Mouse (Mus musculus): Measurements from ENCODE around the gene Tubb2b. TPM values are rescaled to one million over a fixed set of nuclear protein-coding genes. Genes with fewer than 3 reads are reported as not detected.
A peak's percentile ranks its signal among the peaks of the same experiment; 100 is the strongest.

Tubb2b gene
- polyA plus RNA-seq, 1 experiment: 15.1 TPM

- no peak for DNase-seq (ENCODE audit: low read depth in 1 of 2, low spot score in 2 of 2)
- Histone ChIP-seq H3K4me3 (ENCODE audit: extremely low read depth, insufficient read depth, insufficient read length) (no peak overlapping the region), H3K4me1 (ENCODE audit: control insufficient read depth, insufficient read depth, insufficient read length) (no peaks in the 10 kb centered on the region; the same call in 1 of the 2 replicates), H3K36me3 (ENCODE audit: control insufficient read depth, insufficient read depth, low read length) (no peaks in the 10 kb centered on the region), H3K27me3 (ENCODE audit: control insufficient read depth, insufficient read depth, low read length) (no peaks in the 10 kb centered on the region), H3K27ac (ENCODE audit: insufficient read depth, low read length) (no peak overlapping the region)
- TF ChIP-seq CTCF (IDR thresholded peaks at IDR 0.05; ENCODE audit: extremely low read depth, insufficient read depth, insufficient read length, insufficient replicate concordance) (no peak), POLR2A (IDR thresholded peaks at IDR 0.05; ENCODE audit: low read depth, low read length) (no peak)
- 88% methylated on average over 1 of the region's 1 CpGs for WGBS
These were observed 21.2 kb upstream of the Tubb2b start for GRCm38 (mm10) chr13:34151425-34151824.

GRCm38 (mm10) chr13:34150271-34151027 is 20.2 kb upstream of the Tubb2b start:
- Histone ChIP-seq H3K36me3 (ENCODE audit: control insufficient read depth, insufficient read depth, low read length) (no peaks in the 10 kb centered on the region), H3K27ac (ENCODE audit: insufficient read depth, low read length) (no peak overlapping the region), H3K4me3 (ENCODE audit: extremely low read depth, insufficient read depth, insufficient read length) (no peak overlapping the region), H3K4me1 (ENCODE audit: control insufficient read depth, insufficient read depth, insufficient read length) (no peaks in the 10 kb centered on the region; the same call in 1 of the 2 replicates), H3K27me3 (ENCODE audit: control insufficient read depth, insufficient read depth, low read length) (no peaks in the 10 kb centered on the region)
- WGBS: 69% methylated on average over 19 of the region's 19 CpGs
- no peak for DNase-seq (ENCODE audit: low read depth in 1 of 2, low spot score in 2 of 2)
- TF ChIP-seq POLR2A (IDR thresholded peaks at IDR 0.05; ENCODE audit: low read depth, low read length) (no peak), CTCF (IDR thresholded peaks at IDR 0.05; ENCODE audit: extremely low read depth, insufficient read depth, insufficient read length, insufficient replicate concordance) (no peak)

GRCm38 (mm10) chr13:34149463-34150176 is 19.4 kb upstream of the Tubb2b start:
- WGBS: 84% methylated on average over 5 of the region's 5 CpGs
- Histone ChIP-seq H3K27ac (ENCODE audit: insufficient read depth, low read length) (no peak overlapping the region), H3K36me3 (ENCODE audit: control insufficient read depth, insufficient read depth, low read length) (no peaks in the 10 kb centered on the region), H3K4me1 (ENCODE audit: control insufficient read depth, insufficient read depth, insufficient read length) (no peaks in the 10 kb centered on the region; the same call in 1 of the 2 replicates), H3K4me3 (ENCODE audit: extremely low read depth, insufficient read depth, insufficient read length) (no peak overlapping the region), H3K27me3 (ENCODE audit: control insufficient read depth, insufficient read depth, low read length) (no peaks in the 10 kb centered on the region)
- no peak for DNase-seq (ENCODE audit: low read depth in 1 of 2, low spot score in 2 of 2)
- no peak for TF ChIP-seq POLR2A (IDR thresholded peaks at IDR 0.05; ENCODE audit: low read depth, low read length)
- TF ChIP-seq CTCF (IDR thresholded peaks at IDR 0.05; ENCODE audit: extremely low read depth, insufficient read depth, insufficient read length, insufficient replicate concordance): no peak

- H3K4me3 ChIP-seq (ENCODE audit: extremely low read depth, insufficient read depth, insufficient read length): peak overlapping the region; percentile 38; the same call in 1 of the 2 replicates
- H3K27me3 ChIP-seq (ENCODE audit: control insufficient read depth, insufficient read depth, low read length): no peaks in the 10 kb centered on the region
- no peaks in the 10 kb centered on the region; the same call in 1 of the 2 replicates for H3K4me1 ChIP-seq (ENCODE audit: control insufficient read depth, insufficient read depth, insufficient read length)
- WGBS: 10% methylated on average over 23 of the region's 23 CpGs
- no peak for DNase-seq (ENCODE audit: low read depth in 1 of 2, low spot score in 2 of 2)
- TF ChIP-seq POLR2A (IDR thresholded peaks at IDR 0.05; ENCODE audit: low read depth, low read length) (no peak), CTCF (IDR thresholded peaks at IDR 0.05; ENCODE audit: extremely low read depth, insufficient read depth, insufficient read length, insufficient replicate concordance) (no peak)
- H3K27ac ChIP-seq (ENCODE audit: insufficient read depth, low read length): no peak overlapping the region
- H3K36me3 ChIP-seq (ENCODE audit: control insufficient read depth, insufficient read depth, low read length): no peaks in the 10 kb centered on the region
These were observed 18.6 kb upstream of the Tubb2b start for GRCm38 (mm10) chr13:34148767-34149392.

- Histone ChIP-seq H3K36me3 (ENCODE audit: control insufficient read depth, insufficient read depth, low read length) (no peaks in the 10 kb centered on the region), H3K27me3 (ENCODE audit: control insufficient read depth, insufficient read depth, low read length) (no peaks in the 10 kb centered on the region), H3K4me3 (ENCODE audit: extremely low read depth, insufficient read depth, insufficient read length) (no peak overlapping the region), H3K27ac (ENCODE audit: insufficient read depth, low read length) (no peak overlapping the region), H3K4me1 (ENCODE audit: control insufficient read depth, insufficient read depth, insufficient read length) (no peaks in the 10 kb centered on the region; the same call in 1 of the 2 replicates)
- TF ChIP-seq POLR2A (IDR thresholded peaks at IDR 0.05; ENCODE audit: low read depth, low read length) (no peak), CTCF (IDR thresholded peaks at IDR 0.05; ENCODE audit: extremely low read depth, insufficient read depth, insufficient read length, insufficient replicate concordance) (no peak)
- WGBS: 68% methylated on average over 3 of the region's 3 CpGs
- no peak for DNase-seq (ENCODE audit: low read depth in 1 of 2, low spot score in 2 of 2)
These were observed 17.9 kb upstream of the Tubb2b start for GRCm38 (mm10) chr13:34148181-34148580.

- DNase-seq (ENCODE audit: low read depth in 1 of 2, low spot score in 2 of 2): no peak
These were observed 16.6 kb upstream of the Tubb2b start for GRCm38 (mm10) chr13:34146916-34147315.

More at GRCm38 (mm10) chr13:34146916-34147315, 16.6 kb upstream of the Tubb2b start:
- no peaks in the 10 kb centered on the region for H3K36me3 ChIP-seq (ENCODE audit: control insufficient read depth, insufficient read depth, low read length)
- H3K4me3 ChIP-seq (ENCODE audit: extremely low read depth, insufficient read depth, insufficient read length): no peak overlapping the region
- H3K27ac ChIP-seq (ENCODE audit: insufficient read depth, low read length): no peak overlapping the region
- H3K4me1 ChIP-seq (ENCODE audit: control insufficient read depth, insufficient read depth, insufficient read length): no peaks in the 10 kb centered on the region; the same call in 1 of the 2 replicates
- TF ChIP-seq CTCF (IDR thresholded peaks at IDR 0.05; ENCODE audit: extremely low read depth, insufficient read depth, insufficient read length, insufficient replicate concordance): no peak
- 76% methylated on average over 3 of the region's 3 CpGs for WGBS
- H3K27me3 ChIP-seq (ENCODE audit: control insufficient read depth, insufficient read depth, low read length): no peaks in the 10 kb centered on the region

Data from spleen, adult 2 months (tissue).